Mouse (Mus musculus) forebrain, postnatal 0 days (tissue): Measurements from ENCODE around the gene Esrrg. TPM values are rescaled to one million over a fixed set of nuclear protein-coding genes. Genes with fewer than 3 reads are reported as not detected.

Source experiments
- ATAC-seq: fragments of 200-750 bp; cut with Nextera tagmentation; 2 replicates; pipeline ENCODE4 v1.8.0; 2017; ENCODE audit warnings: mild to moderate bottlenecking, moderate library complexity
- DNase-seq: peaks from one replicate; pipeline ENCODE4 v3.0.0-alpha.2; 2015
- H3K27ac ChIP-seq: fragments of 300-500 bp; sonication (generic); 2 replicates; pipeline ENCODE4 v1.5.1; 2014; ENCODE audit warnings: low read depth, mild to moderate bottlenecking, antibody characterized with exemption, low read length, moderate library complexity, mixed read lengths
- H3K27me3 ChIP-seq: fragments of 300-500 bp; sonication (generic); 2 replicates; pipeline ENCODE4 v1.6.1; 2014; ENCODE audit warnings: mild to moderate bottlenecking, low read length, mixed read lengths; ENCODE audit not compliant: insufficient read depth
- H3K36me3 ChIP-seq: fragments of 300-500 bp; sonication (generic); 2 replicates; pipeline ENCODE4 v1.6.1; 2014; ENCODE audit warnings: mild to moderate bottlenecking, moderate library complexity; ENCODE audit not compliant: insufficient read depth
- H3K4me1 ChIP-seq: fragments of 300-500 bp; sonication (generic); 2 replicates; pipeline ENCODE4 v1.6.1; 2014; ENCODE audit warnings: antibody characterized with exemption; ENCODE audit not compliant: insufficient read depth
- H3K4me2 ChIP-seq: fragments of 300-500 bp; sonication (generic); 2 replicates; pipeline ENCODE4 v1.6.1; 2014; ENCODE audit warnings: low read depth, mild to moderate bottlenecking, moderate library complexity
- H3K4me3 ChIP-seq: fragments of 300-500 bp; sonication (generic); 2 replicates; pipeline ENCODE4 v1.5.1; 2014; ENCODE audit warnings: low read depth, low read length, mixed read lengths
- H3K9ac ChIP-seq: fragments of 300-500 bp; sonication (generic); 2 replicates; pipeline ENCODE4 v1.6.1; 2014; ENCODE audit warnings: mild to moderate bottlenecking
- H3K9me3 ChIP-seq: fragments of 300-500 bp; sonication (generic); 2 replicates; pipeline ENCODE4 v1.6.1; 2016; ENCODE audit warnings: low read length
- CTCF ChIP-seq: sonication (generic); IDR thresholded peaks from 2 replicates; pipeline ENCODE4 v1.5.1; 2016; ENCODE audit warnings: antibody characterized with exemption, control low read depth, low read depth
- WGBS: fragments of 180-500 bp; shearing (Covaris S2); extraction: QIAGEN DNeasy Blood & Tissue Kit; methylation state at CpG from one replicate; pipeline ENCODE4 v1.1.7; 2014; 5-methylcytosine and 5-hydroxymethylcytosine counted together
- polyA plus RNA-seq: library from polyadenylated mRNA; unstranded; fragments of >200 nt; fragmentation: Nextera tagmentation; extraction: Ambion mirVana; gene quantifications from 2 replicates; pipeline ENCODE4 v1.2.1, GENCODE M21; 2015
- total RNA-seq: library from RNA; depleted of rRNA; stranded (reverse); fragments of >200 nt; gene quantifications from 2 replicates; pipeline ENCODE4 v1.2.3, GENCODE M21; 2014

Esrrg gene
- total and polyA plus RNA-seq, 2 experiments from 2014 or later = 9.2 to 11.9 TPM

GRCm38 (mm10) chr1:188159108-188159507 lies 550.5 kb downstream of the Esrrg start:
- no peak for DNase-seq
- no peak overlapping the region for H3K4me3 ChIP-seq
- 94% methylated on average over 2 of the region's 2 CpGs for WGBS

GRCm38 (mm10) chr1:188163058-188163457 lies 554.5 kb downstream of the Esrrg start:
- H3K9ac ChIP-seq = no peak overlapping the region
- no peak overlapping the region for H3K4me3 ChIP-seq
- no peak for TF ChIP-seq CTCF
- no peaks in the 10 kb centered on the region for H3K4me1 ChIP-seq
- no peak overlapping the region for H3K27ac ChIP-seq
- no peaks in the 10 kb centered on the region for H3K36me3 ChIP-seq
- no peaks in the 10 kb centered on the region for H3K9me3 ChIP-seq
- DNase-seq (no peak), ATAC-seq (no peak)
- H3K4me2 ChIP-seq = no peak overlapping the region
- no peaks in the 10 kb centered on the region for H3K27me3 ChIP-seq

More at GRCm38 (mm10) chr1:188159108-188159507, 550.5 kb downstream of the Esrrg start:
- Histone ChIP-seq H3K27ac (no peak overlapping the region), H3K9me3 (no peaks in the 10 kb centered on the region), H3K9ac (no peak overlapping the region), H3K27me3 (no peaks in the 10 kb centered on the region), H3K36me3 (no peaks in the 10 kb centered on the region), H3K4me1 (peaks cover 3% of the 10 kb centered on the region; the same call in 1 of the 2 replicates), H3K4me2 (no peak overlapping the region)
- ATAC-seq = no peak
- no peak for TF ChIP-seq CTCF

DNA sequence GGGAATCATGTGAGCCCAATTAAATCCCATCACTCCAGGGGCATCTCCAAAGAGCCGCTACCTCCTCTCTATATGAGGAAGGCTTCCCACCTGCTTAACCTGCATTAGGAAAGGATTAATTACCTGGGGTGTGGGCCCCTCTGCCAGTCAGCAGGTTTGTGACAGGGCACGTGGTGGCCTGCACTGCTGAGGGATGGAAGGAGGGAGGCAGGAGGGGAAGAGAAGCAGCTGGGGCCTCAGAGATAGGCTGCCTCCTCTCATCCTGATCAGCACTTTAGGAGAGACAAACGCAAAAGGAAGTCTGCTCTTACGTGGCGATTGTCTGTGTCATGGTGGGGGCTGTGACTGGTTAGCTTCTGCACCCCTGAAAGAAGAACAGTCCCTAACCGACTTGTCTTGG lies 555.7 kb downstream of the Esrrg start:
- H3K9me3 ChIP-seq = no peaks in the 10 kb centered on the region
- no peak overlapping the region for H3K27ac ChIP-seq
- no peak overlapping the region for H3K4me3 ChIP-seq
- TF ChIP-seq CTCF = no peak
- no peaks in the 10 kb centered on the region for H3K36me3 ChIP-seq
- 52% methylated on average over 6 of the region's 6 CpGs for WGBS
- H3K9ac ChIP-seq = no peak overlapping the region
- H3K27me3 ChIP-seq = no peaks in the 10 kb centered on the region
- ATAC-seq (no peak), DNase-seq (no peak)
- no peaks in the 10 kb centered on the region for H3K4me1 ChIP-seq
- no peak overlapping the region for H3K4me2 ChIP-seq

DNA sequence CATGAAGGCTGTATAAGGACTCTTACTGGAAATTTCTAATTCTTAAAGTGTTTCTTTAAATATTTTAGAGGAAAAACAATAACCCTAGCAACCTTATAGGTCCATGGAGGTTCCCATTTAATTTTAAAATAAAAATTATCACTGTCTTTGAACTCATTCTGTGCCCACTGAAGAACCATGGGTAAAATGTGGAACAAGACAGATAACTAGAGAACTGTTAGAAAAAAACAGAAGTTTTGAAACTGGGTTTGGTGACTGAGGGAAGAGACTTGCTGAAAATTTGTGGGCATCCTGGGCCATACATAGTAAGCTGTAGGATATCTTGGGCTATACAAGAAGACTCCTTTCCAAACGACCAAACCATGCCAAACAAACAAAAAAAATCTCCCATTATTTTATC lies 565.3 kb downstream of the Esrrg start:
- no peaks in the 10 kb centered on the region for H3K36me3 ChIP-seq
- no peak overlapping the region for H3K9ac ChIP-seq
- no peaks in the 10 kb centered on the region; the same call in 1 of the 2 replicates for H3K27me3 ChIP-seq
- H3K4me1 ChIP-seq = no peaks in the 10 kb centered on the region
- TF ChIP-seq CTCF = no peak
- DNase-seq (no peak), ATAC-seq (no peak)
- no peak overlapping the region for H3K4me3 ChIP-seq
- 52% methylated on average over 1 of the region's 1 CpGs for whole genome bisulfite sequencing
- H3K27ac ChIP-seq = no peak overlapping the region
- H3K4me2 ChIP-seq = no peak overlapping the region
- H3K9me3 ChIP-seq = no peaks in the 10 kb centered on the region

DNA sequence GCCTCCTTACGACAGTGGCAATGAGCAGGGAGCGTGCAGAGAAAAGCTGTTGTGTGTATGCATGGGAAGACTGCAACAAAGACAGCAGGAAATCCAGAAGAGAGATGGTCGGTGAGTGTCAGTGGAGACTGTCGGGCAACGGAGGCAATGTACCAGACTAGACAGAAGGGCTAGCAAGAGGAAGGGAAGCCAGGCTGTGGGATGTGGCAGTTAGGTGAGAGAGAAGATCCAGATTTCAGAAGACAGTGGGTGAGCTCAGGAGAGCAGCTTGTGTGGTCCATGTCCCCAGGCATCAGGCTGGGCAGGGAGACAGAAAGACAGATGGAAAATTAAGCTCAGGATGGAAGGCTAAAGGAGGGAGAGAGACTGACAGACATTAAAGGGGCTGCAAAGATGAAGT lies 574.4 kb downstream of the Esrrg start:
- no peak for TF ChIP-seq CTCF
- Histone ChIP-seq H3K36me3 (no peaks in the 10 kb centered on the region), H3K27me3 (no peaks in the 10 kb centered on the region), H3K4me2 (no peak overlapping the region), H3K9ac (no peak overlapping the region), H3K27ac (no peak overlapping the region), H3K4me1 (no peaks in the 10 kb centered on the region), H3K4me3 (no peak overlapping the region), H3K9me3 (no peaks in the 10 kb centered on the region)
- no peak for DNase-seq
- no peak for ATAC-seq
- WGBS = 78% methylated on average over 5 of the region's 5 CpGs

- peak overlapping the region; percentile 15; the same call in 1 of the 2 replicates for H3K4me2 ChIP-seq
- H3K9me3 ChIP-seq = no peaks in the 10 kb centered on the region
- DNase-seq (no peak), ATAC-seq (no peak)
- TF ChIP-seq CTCF = no peak
- WGBS = 17% methylated on average over 17 of the region's 17 CpGs
- no peaks in the 10 kb centered on the region for H3K27me3 ChIP-seq
- no peak overlapping the region for H3K27ac ChIP-seq
- no peaks in the 10 kb centered on the region for H3K4me1 ChIP-seq
- H3K9ac ChIP-seq = no peak overlapping the region
- H3K4me3 ChIP-seq = no peak overlapping the region
- H3K36me3 ChIP-seq = no peaks in the 10 kb centered on the region
Observed at GRCm38 (mm10) chr1:188186440-188187117, 578.0 kb downstream of the Esrrg start.

DNA sequence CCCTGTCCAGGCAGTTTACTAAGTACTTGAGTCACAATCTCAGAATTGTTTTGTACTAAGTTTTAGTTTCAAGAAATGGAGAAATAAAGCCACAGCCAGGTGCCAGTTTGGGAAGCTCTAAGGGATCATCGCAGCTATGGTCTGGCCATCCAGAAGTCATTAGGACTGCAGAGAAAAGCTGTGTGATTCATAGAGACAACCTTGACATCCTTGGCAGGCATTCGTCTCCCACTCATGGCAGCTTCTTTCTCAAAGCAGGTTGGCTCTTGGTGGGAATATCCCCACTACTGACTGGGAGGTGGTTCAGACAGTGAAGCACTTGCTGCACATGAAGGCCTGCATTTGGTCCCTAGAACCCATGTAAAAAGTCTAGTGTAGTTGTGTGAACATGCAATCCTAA lies 584.4 kb downstream of the Esrrg start:
- no peak for DNase-seq
- Histone ChIP-seq H3K4me1 (no peaks in the 10 kb centered on the region), H3K36me3 (no peaks in the 10 kb centered on the region), H3K27ac (no peak overlapping the region), H3K4me3 (no peak overlapping the region), H3K4me2 (no peak overlapping the region), H3K27me3 (no peaks in the 10 kb centered on the region), H3K9ac (no peak overlapping the region), H3K9me3 (no peaks in the 10 kb centered on the region)
- TF ChIP-seq CTCF = no peak
- ATAC-seq = no peak
- 96% methylated on average over 2 of the region's 2 CpGs for WGBS
